Mouse (Mus musculus) neural tube, embryonic 15.5 days (tissue): ENCODE measurements around the gene Nhsl2. TPM values are rescaled to one million over a fixed set of nuclear protein-coding genes. Genes with fewer than 3 reads are reported as not detected.
A peak's percentile ranks its signal among the peaks of the same experiment; 100 is the strongest.

Experiments used
- ATAC-seq: fragments of 200-750 bp; cut with Nextera tagmentation; 2 replicates; pipeline ENCODE4 v1.8.0; 2017; ENCODE audit warnings: mild to moderate bottlenecking, moderate TSS enrichment, moderate library complexity; ENCODE audit not compliant: low FRiP score
- H3K27ac ChIP-seq: fragments of 300-500 bp; sonication (generic); replicated peaks from 2 replicates; pipeline ENCODE4 v1.5.1; 2015; ENCODE audit warnings: mild to moderate bottlenecking, inconsistent platforms
- H3K27me3 ChIP-seq: fragments of 300-500 bp; sonication (generic); replicated peaks from 2 replicates; pipeline ENCODE4 v1.6.1; 2015; ENCODE audit warnings: inconsistent platforms
- H3K36me3 ChIP-seq: fragments of 300-500 bp; sonication (generic); 2 replicates; pipeline ENCODE4 v1.6.1; 2015; ENCODE audit warnings: inconsistent platforms
- H3K4me1 ChIP-seq: fragments of 300-500 bp; sonication (generic); 2 replicates; pipeline ENCODE4 v1.6.1; 2015; ENCODE audit warnings: inconsistent platforms
- H3K4me2 ChIP-seq: fragments of 300-500 bp; sonication (generic); 2 replicates; pipeline ENCODE4 v1.6.1; 2015; ENCODE audit warnings: inconsistent platforms, mild to moderate bottlenecking, moderate library complexity
- H3K4me3 ChIP-seq: fragments of 300-500 bp; sonication (generic); replicated peaks from 2 replicates; pipeline ENCODE4 v1.5.1; 2015; ENCODE audit warnings: mild to moderate bottlenecking, inconsistent platforms
- H3K9ac ChIP-seq: fragments of 300-500 bp; sonication (generic); replicated peaks from 2 replicates; pipeline ENCODE4 v1.6.1; 2015; ENCODE audit warnings: mild to moderate bottlenecking, inconsistent platforms
- H3K9me3 ChIP-seq: fragments of 300-500 bp; sonication (generic); replicated peaks from 2 replicates; pipeline ENCODE4 v1.6.1; 2016; ENCODE audit warnings: inconsistent platforms
- WGBS: fragments of 180-500 bp; shearing (Covaris S2); methylation state at CpG from one replicate; pipeline ENCODE4 v1.1.7; 2015; ENCODE audit warnings: mixed read lengths; 5-methylcytosine and 5-hydroxymethylcytosine counted together
- polyA plus RNA-seq: library from polyadenylated mRNA; unstranded; fragments of >200 nt; fragmentation: Nextera tagmentation; extraction: Ambion mirVana; gene quantifications from 2 replicates; pipeline ENCODE4 v1.2.1, GENCODE M21; 2015

Nhsl2 gene
- polyA plus RNA-seq, 1 experiment from 2014 or later = 4.7 TPM

- Histone ChIP-seq H3K36me3 (no peaks in the 10 kb centered on the region), H3K9me3 (no peaks in the 10 kb centered on the region), H3K27ac (0 out of 2 replicates have a peak overlapping the region, but pooled peaks have one; percentile 13), H3K27me3 (peaks cover 20% of the 10 kb centered on the region; the same call in 1 of the 2 replicates), H3K9ac (0 out of 2 replicates have a peak overlapping the region, but pooled peaks have one; percentile 5), H3K4me1 (no peaks in the 10 kb centered on the region), H3K4me2 (peak overlapping the region; percentile 63), H3K4me3 (peak overlapping the region; percentile 35)
- peak; percentile 98 for ATAC-seq
- 14% methylated on average over 28 of the region's 30 CpGs for WGBS
Measured at GRCm38 (mm10) chrX:101953787-101954491, 104.8 kb downstream of the Nhsl2 start.

- H3K27ac ChIP-seq = no peak overlapping the region
- H3K9ac ChIP-seq = no peak overlapping the region; the same call in 1 of the 2 replicates
- H3K4me1 ChIP-seq = no peaks in the 10 kb centered on the region
- no peak for ATAC-seq
- no peaks in the 10 kb centered on the region for H3K36me3 ChIP-seq
- H3K27me3 ChIP-seq = peaks cover 21% of the 10 kb centered on the region; the same call in 1 of the 2 replicates
- H3K9me3 ChIP-seq = no peaks in the 10 kb centered on the region
- peak overlapping the region; percentile 35; the same call in 1 of the 2 replicates for H3K4me3 ChIP-seq
- H3K4me2 ChIP-seq = peak overlapping the region; percentile 63
- WGBS = 42% methylated on average over 6 of the region's 6 CpGs
Measured at GRCm38 (mm10) chrX:101954492-101954851, 105.3 kb downstream of the Nhsl2 start.

GRCm38 (mm10) chrX:101961848-101962247 is 112.7 kb downstream of the Nhsl2 start:
- Histone ChIP-seq H3K9me3 (no peaks in the 10 kb centered on the region), H3K27ac (no peak overlapping the region), H3K9ac (no peak overlapping the region), H3K36me3 (no peaks in the 10 kb centered on the region), H3K4me2 (no peak overlapping the region), H3K27me3 (peaks cover 18% of the 10 kb centered on the region), H3K4me1 (no peaks in the 10 kb centered on the region), H3K4me3 (no peak overlapping the region)
- WGBS = 93% methylated on average over 4 of the region's 4 CpGs
- no peak for ATAC-seq

GRCm38 (mm10) chrX:101963711-101964110 is 114.5 kb downstream of the Nhsl2 start:
- H3K27ac ChIP-seq = no peak overlapping the region
- 84% methylated on average over 3 of the region's 3 CpGs for WGBS
- H3K4me2 ChIP-seq = no peak overlapping the region
- H3K9ac ChIP-seq = no peak overlapping the region
- no peak overlapping the region for H3K4me3 ChIP-seq
- no peaks in the 10 kb centered on the region for H3K9me3 ChIP-seq
- H3K4me1 ChIP-seq = no peaks in the 10 kb centered on the region
- ATAC-seq = no peak
- peaks cover 18% of the 10 kb centered on the region for H3K27me3 ChIP-seq
- H3K36me3 ChIP-seq = no peaks in the 10 kb centered on the region

DNA sequence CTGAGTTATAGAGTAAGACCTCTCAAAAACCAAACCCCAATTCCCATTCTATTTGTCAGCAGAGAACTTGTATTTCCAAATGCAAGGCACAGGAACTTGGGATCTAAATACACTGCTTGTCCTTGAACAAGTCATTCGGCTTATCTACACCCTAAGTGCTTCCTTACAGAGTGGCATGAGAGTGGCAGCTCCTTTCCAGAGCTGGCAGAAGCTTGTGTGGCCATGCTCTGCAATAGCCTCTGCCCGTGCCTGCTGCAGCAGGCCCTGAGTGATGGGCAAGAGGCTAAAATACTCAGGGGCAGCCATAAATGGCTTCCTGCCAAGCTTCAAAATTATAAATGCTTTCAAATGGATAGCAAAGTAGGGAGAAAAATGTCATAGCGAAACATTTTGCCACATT is 123.8 kb downstream of the Nhsl2 start:
- Histone ChIP-seq H3K9me3 (no peaks in the 10 kb centered on the region), H3K27me3 (peaks cover 4% of the 10 kb centered on the region), H3K9ac (no peak overlapping the region), H3K36me3 (no peaks in the 10 kb centered on the region), H3K4me3 (no peak overlapping the region), H3K27ac (no peak overlapping the region), H3K4me1 (no peaks in the 10 kb centered on the region), H3K4me2 (no peak overlapping the region)
- no peak for ATAC-seq
- 75% methylated on average over 3 of the region's 3 CpGs for WGBS

DNA sequence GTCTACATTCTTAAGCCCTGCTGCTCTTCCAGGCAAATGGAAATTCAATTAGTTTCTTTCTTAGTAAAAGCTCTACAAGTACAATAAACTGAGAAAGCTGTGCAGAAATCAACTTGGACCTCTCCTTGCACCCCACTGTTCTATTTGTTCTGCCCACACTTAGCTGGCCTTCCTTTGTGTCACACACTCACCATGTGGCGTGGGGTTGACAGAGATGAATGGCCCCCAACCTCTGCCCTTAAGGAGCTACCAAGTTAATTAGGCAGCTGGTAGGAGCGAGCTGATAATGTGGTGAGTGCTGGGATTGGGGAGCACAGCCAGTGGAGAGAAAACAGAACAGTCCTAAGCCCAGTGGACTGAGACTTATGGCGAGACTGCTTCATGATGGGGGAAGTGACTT is 127.7 kb downstream of the Nhsl2 start:
- Histone ChIP-seq H3K9ac (no peak overlapping the region), H3K4me1 (peaks cover 5% of the 10 kb centered on the region; the same call in 1 of the 2 replicates), H3K4me3 (no peak overlapping the region), H3K27me3 (peaks cover 13% of the 10 kb centered on the region), H3K36me3 (no peaks in the 10 kb centered on the region), H3K27ac (no peak overlapping the region), H3K9me3 (no peaks in the 10 kb centered on the region), H3K4me2 (no peak overlapping the region)
- 30% methylated on average over 3 of the region's 3 CpGs for WGBS
- ATAC-seq = no peak

DNA sequence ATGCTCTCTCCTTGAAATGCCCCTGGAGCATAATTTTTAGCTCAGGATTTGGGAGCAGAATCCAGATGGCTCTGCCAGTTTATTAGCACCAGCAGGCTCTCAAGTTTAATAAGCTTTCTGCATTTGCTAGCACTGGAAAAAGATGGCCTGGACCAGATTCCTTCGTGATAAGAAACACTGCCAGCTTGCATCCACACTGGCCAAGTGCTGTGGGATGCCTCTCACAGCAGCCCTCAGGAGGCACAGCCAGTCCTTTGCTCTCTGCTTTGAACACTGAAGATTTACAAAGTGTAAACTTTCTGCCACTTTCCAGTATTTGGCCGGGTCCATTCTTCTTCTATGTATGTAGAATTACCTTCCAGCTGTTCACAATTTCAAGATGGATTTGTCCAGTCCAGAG is 129.7 kb downstream of the Nhsl2 start:
- Histone ChIP-seq H3K27ac (peak overlapping the region; percentile 56), H3K36me3 (no peaks in the 10 kb centered on the region), H3K4me3 (no peak overlapping the region), H3K27me3 (peaks cover 17% of the 10 kb centered on the region), H3K9ac (no peak overlapping the region), H3K9me3 (no peaks in the 10 kb centered on the region), H3K4me2 (peak overlapping the region; percentile 19; the same call in 1 of the 2 replicates), H3K4me1 (peaks cover 5% of the 10 kb centered on the region; the same call in 1 of the 2 replicates)
- peak; percentile 51; the same call in 1 of the 2 replicates for ATAC-seq
- 45% methylated on average over 2 of the region's 2 CpGs for WGBS

GRCm38 (mm10) chrX:101979267-101979666 is 130.1 kb downstream of the Nhsl2 start:
- Histone ChIP-seq H3K4me3 (no peak overlapping the region), H3K4me1 (peaks cover 5% of the 10 kb centered on the region; the same call in 1 of the 2 replicates), H3K36me3 (no peaks in the 10 kb centered on the region), H3K27me3 (peaks cover 21% of the 10 kb centered on the region), H3K9me3 (no peaks in the 10 kb centered on the region), H3K4me2 (peak overlapping the region; percentile 19; the same call in 1 of the 2 replicates), H3K27ac (peak overlapping the region; percentile 56), H3K9ac (no peak overlapping the region)
- 31% methylated on average over 5 of the region's 5 CpGs for WGBS
- ATAC-seq = peak; percentile 88

DNA sequence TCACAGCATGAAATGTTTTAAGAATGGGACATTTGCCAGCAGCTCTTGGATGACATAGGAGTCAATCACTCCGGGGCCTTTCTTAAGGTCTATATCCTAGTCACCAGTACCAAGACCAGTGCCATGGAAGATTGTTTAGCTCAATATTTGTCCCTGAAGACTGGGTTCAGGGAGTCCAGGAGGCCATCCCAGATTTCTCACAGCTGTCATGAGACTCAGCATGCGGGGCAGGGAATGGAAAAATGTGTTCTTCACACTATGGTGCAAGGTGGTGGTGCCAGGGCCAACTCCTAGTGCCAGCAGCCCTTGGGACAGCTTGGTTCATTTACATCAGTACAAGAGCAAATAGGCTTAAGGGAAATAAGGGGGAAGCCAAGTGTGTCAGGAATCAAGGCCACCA is 131.4 kb downstream of the Nhsl2 start:
- no peak overlapping the region for H3K27ac ChIP-seq
- ATAC-seq = no peak
- no peak overlapping the region for H3K4me2 ChIP-seq
- no peaks in the 10 kb centered on the region for H3K36me3 ChIP-seq
- H3K4me1 ChIP-seq = peaks cover 5% of the 10 kb centered on the region; the same call in 1 of the 2 replicates
- no peak overlapping the region for H3K4me3 ChIP-seq
- no peaks in the 10 kb centered on the region for H3K9me3 ChIP-seq
- WGBS = 77% methylated on average over 2 of the region's 2 CpGs
- H3K9ac ChIP-seq = no peak overlapping the region
- H3K27me3 ChIP-seq = peaks cover 30% of the 10 kb centered on the region

DNA sequence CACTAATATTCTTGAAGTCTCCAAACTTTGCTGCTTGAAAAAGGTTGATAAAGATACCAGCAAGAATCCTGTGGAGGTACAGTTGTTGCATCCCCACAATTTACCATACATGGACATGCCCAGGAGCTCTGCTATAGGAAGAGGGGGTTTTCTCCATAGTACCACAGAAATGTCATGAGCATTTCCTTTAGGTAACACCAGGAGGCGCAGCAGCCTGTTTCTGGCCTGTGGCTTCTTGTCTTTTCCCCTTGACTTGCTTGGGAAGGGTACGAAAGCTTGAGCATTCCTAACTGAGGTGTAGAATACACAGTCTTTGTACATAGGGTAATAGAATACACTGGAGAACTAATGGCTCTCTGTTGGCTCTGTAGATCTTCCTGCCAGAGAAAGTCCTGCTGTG is 132.3 kb downstream of the Nhsl2 start:
- peaks cover 5% of the 10 kb centered on the region; the same call in 1 of the 2 replicates for H3K4me1 ChIP-seq
- H3K27me3 ChIP-seq = peaks cover 34% of the 10 kb centered on the region
- H3K4me2 ChIP-seq = no peak overlapping the region
- ATAC-seq = no peak
- H3K4me3 ChIP-seq = no peak overlapping the region
- no peak overlapping the region for H3K9ac ChIP-seq
- H3K36me3 ChIP-seq = no peaks in the 10 kb centered on the region
- H3K9me3 ChIP-seq = no peaks in the 10 kb centered on the region
- no peak overlapping the region for H3K27ac ChIP-seq
- WGBS = 35% methylated on average over 2 of the region's 2 CpGs

GRCm38 (mm10) chrX:101983638-101984037 is 134.5 kb downstream of the Nhsl2 start:
- Histone ChIP-seq H3K9me3 (no peaks in the 10 kb centered on the region), H3K4me1 (peaks cover 3% of the 10 kb centered on the region; the same call in 1 of the 2 replicates), H3K9ac (no peak overlapping the region), H3K4me2 (no peak overlapping the region), H3K27ac (no peak overlapping the region), H3K4me3 (no peak overlapping the region), H3K36me3 (no peaks in the 10 kb centered on the region), H3K27me3 (peaks cover 28% of the 10 kb centered on the region)
- WGBS = 73% methylated on average over 6 of the region's 6 CpGs
- no peak for ATAC-seq

DNA sequence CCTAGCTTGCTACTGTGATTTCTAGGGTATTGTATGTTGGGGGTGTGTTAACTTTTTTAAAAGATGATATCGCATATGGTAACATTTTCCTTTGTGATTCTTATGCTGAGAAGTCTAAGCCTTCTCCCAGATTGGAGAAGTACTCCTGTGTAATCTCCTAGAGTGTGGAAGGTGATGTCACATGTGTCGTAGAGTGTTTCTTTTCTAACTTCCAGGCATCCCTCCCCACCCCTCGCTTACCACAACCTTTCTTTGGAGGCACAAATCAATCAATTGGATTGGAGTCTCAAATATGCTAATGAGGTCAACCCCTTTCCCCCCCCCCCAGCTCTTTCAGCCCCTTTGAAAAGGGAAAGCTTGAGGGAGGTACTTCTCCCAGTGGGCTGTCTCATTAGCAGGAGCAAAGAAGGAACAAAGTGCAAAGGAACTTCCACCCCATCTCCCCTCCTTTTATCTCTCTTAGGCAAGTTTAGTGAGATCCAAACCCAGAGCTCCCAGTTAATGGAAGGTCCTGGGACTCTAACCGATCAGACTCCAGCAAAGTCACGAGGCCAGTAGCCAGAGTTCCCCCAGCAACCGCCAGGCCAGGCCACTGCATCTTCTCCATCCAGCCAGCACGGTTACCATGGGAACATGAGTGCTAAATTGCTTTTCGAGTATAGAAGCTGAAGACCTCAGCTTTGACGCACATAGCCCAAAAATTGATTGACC is 137.6 kb downstream of the Nhsl2 start:
- Histone ChIP-seq H3K4me1 (no peaks in the 10 kb centered on the region), H3K36me3 (no peaks in the 10 kb centered on the region), H3K9me3 (no peaks in the 10 kb centered on the region), H3K4me3 (no peak overlapping the region), H3K27ac (no peak overlapping the region), H3K27me3 (peaks cover 22% of the 10 kb centered on the region), H3K4me2 (no peak overlapping the region), H3K9ac (no peak overlapping the region)
- WGBS = 32% methylated on average over 9 of the region's 9 CpGs
- peak; percentile 65; the same call in 1 of the 2 replicates for ATAC-seq
